Mouse (Mus musculus) midbrain, embryonic 15.5 days (tissue): ENCODE measurements around the gene Srarp. TPM values are rescaled to one million over a fixed set of nuclear protein-coding genes. Genes with fewer than 3 reads are reported as not detected.

Experiments
- ATAC-seq: fragments of 200-750 bp; cut with Nextera tagmentation; replicated peaks from 2 replicates; pipeline ENCODE4 v1.8.0; 2017; ENCODE audit warnings: moderate TSS enrichment
- H3K27ac ChIP-seq: fragments of 300-500 bp; sonication (generic); 2 replicates; pipeline ENCODE4 v1.5.1; 2015; ENCODE audit warnings: mild to moderate bottlenecking, inconsistent platforms
- H3K27me3 ChIP-seq: fragments of 300-500 bp; sonication (generic); replicated peaks from 2 replicates; pipeline ENCODE4 v1.6.1; 2015; ENCODE audit warnings: inconsistent platforms
- H3K36me3 ChIP-seq: fragments of 300-500 bp; sonication (generic); replicated peaks from 2 replicates; pipeline ENCODE4 v1.6.1; 2015; ENCODE audit warnings: inconsistent platforms
- H3K4me1 ChIP-seq: fragments of 300-500 bp; sonication (generic); 2 replicates; pipeline ENCODE4 v1.6.1; 2015; ENCODE audit warnings: inconsistent platforms
- H3K4me2 ChIP-seq: fragments of 300-500 bp; sonication (generic); 2 replicates; pipeline ENCODE4 v1.6.1; 2015; ENCODE audit warnings: inconsistent platforms, mild to moderate bottlenecking, moderate library complexity
- H3K4me3 ChIP-seq: fragments of 300-500 bp; sonication (generic); 2 replicates; pipeline ENCODE4 v1.5.1; 2015; ENCODE audit warnings: mild to moderate bottlenecking, inconsistent platforms
- H3K9ac ChIP-seq: fragments of 300-500 bp; sonication (generic); 2 replicates; pipeline ENCODE4 v1.6.1; 2015; ENCODE audit warnings: mild to moderate bottlenecking, inconsistent platforms
- H3K9me3 ChIP-seq: fragments of 300-500 bp; sonication (generic); 2 replicates; pipeline ENCODE4 v1.6.1; 2016; ENCODE audit warnings: inconsistent platforms
- WGBS: fragments of 180-500 bp; shearing (Covaris S2); methylation state at CpG from one replicate; pipeline ENCODE4 v1.1.7; 2015; ENCODE audit warnings: mixed read lengths; 5-methylcytosine and 5-hydroxymethylcytosine counted together
- polyA plus RNA-seq: library from polyadenylated mRNA; unstranded; fragments of >200 nt; fragmentation: Nextera tagmentation; extraction: Ambion mirVana; gene quantifications from 2 replicates; pipeline ENCODE4 v1.2.1, GENCODE M21; 2015

Srarp gene
- polyA plus RNA-seq, 1 experiment from 2014 or later = 0.50 TPM

- H3K27ac ChIP-seq = no peak within 1 kb of the TSS
- WGBS = 70% methylated on average over 9 of the region's 9 CpGs
- ATAC-seq = no peak
- H3K36me3 ChIP-seq = no peaks in the 10 kb centered on the region
- no peak within 1 kb of the TSS for H3K4me3 ChIP-seq
- H3K27me3 ChIP-seq = no peaks in the 10 kb centered on the region
- H3K4me2 ChIP-seq = no peak within 1 kb of the TSS
- no peak within 1 kb of the TSS for H3K9ac ChIP-seq
- H3K9me3 ChIP-seq = no peaks in the 10 kb centered on the region
- peaks cover 5% of the 10 kb centered on the region; the same call in 1 of the 2 replicates for H3K4me1 ChIP-seq
These were observed 15.6 kb downstream of the Srarp start, which contains the start of gene Hspb7 for GRCm38 (mm10) chr4:141420192-141420829. TSS of gene Hspb7 (plus strand) at chr4:141420779.

- ATAC-seq = no peak
- H3K27ac ChIP-seq = no peak overlapping the region
- H3K27me3 ChIP-seq = no peaks in the 10 kb centered on the region
- H3K36me3 ChIP-seq = no peaks in the 10 kb centered on the region
- H3K4me1 ChIP-seq = no peaks in the 10 kb centered on the region
- H3K4me3 ChIP-seq = no peak overlapping the region
- 68% methylated on average over 27 of the region's 27 CpGs for WGBS
- no peak overlapping the region for H3K4me2 ChIP-seq
- no peak overlapping the region for H3K9ac ChIP-seq
- H3K9me3 ChIP-seq = no peaks in the 10 kb centered on the region
These were observed 16.3 kb downstream of the Srarp start for GRCm38 (mm10) chr4:141419398-141420191.

GRCm38 (mm10) chr4:141415924-141416323, 20.0 kb downstream of the Srarp start, which contains the start of gene Clcnkb:
TSS of gene Clcnkb (minus strand) at chr4:141416014.
- Histone ChIP-seq H3K9ac (no peak within 1 kb of the TSS), H3K27me3 (no peaks in the 10 kb centered on the region), H3K4me1 (no peaks in the 10 kb centered on the region), H3K27ac (no peak within 1 kb of the TSS), H3K4me3 (no peak within 1 kb of the TSS), H3K9me3 (no peaks in the 10 kb centered on the region), H3K36me3 (no peaks in the 10 kb centered on the region), H3K4me2 (no peak within 1 kb of the TSS)
- WGBS = 76% methylated on average over 7 of the region's 7 CpGs
- ATAC-seq = no peak

- Histone ChIP-seq H3K27me3 (no peaks in the 10 kb centered on the region), H3K9me3 (no peaks in the 10 kb centered on the region), H3K27ac (no peak overlapping the region), H3K9ac (no peak overlapping the region), H3K4me2 (no peak overlapping the region), H3K4me1 (no peaks in the 10 kb centered on the region), H3K4me3 (no peak overlapping the region), H3K36me3 (no peaks in the 10 kb centered on the region)
- 19% methylated on average over 22 of the region's 22 CpGs for WGBS
- no peak for ATAC-seq
These were observed 24.4 kb downstream of the Srarp start for GRCm38 (mm10) chr4:141411430-141411992.

GRCm38 (mm10) chr4:141408577-141408976, 27.3 kb downstream of the Srarp start:
- Histone ChIP-seq H3K9ac (no peak overlapping the region), H3K4me2 (no peak overlapping the region), H3K27ac (no peak overlapping the region), H3K36me3 (no peaks in the 10 kb centered on the region), H3K4me1 (0 out of 2 replicates have a peak, but pooled peaks cover 2% of the 10 kb centered on the region), H3K4me3 (no peak overlapping the region), H3K9me3 (no peaks in the 10 kb centered on the region), H3K27me3 (no peaks in the 10 kb centered on the region)
- 90% methylated on average over 3 of the region's 3 CpGs for WGBS
- no peak for ATAC-seq

GRCm38 (mm10) chr4:141406516-141407299, 29.2 kb downstream of the Srarp start:
- 0 out of 2 replicates have a peak, but pooled peaks cover 2% of the 10 kb centered on the region for H3K4me1 ChIP-seq
- H3K9ac ChIP-seq = no peak overlapping the region
- no peak overlapping the region for H3K4me2 ChIP-seq
- no peaks in the 10 kb centered on the region for H3K27me3 ChIP-seq
- ATAC-seq = no peak
- no peak overlapping the region for H3K4me3 ChIP-seq
- WGBS = 44% methylated on average over 14 of the region's 14 CpGs
- no peak overlapping the region for H3K27ac ChIP-seq
- H3K36me3 ChIP-seq = no peaks in the 10 kb centered on the region
- no peaks in the 10 kb centered on the region for H3K9me3 ChIP-seq

- ATAC-seq = peak; percentile 10; the same call in 1 of the 2 replicates
- Histone ChIP-seq H3K4me2 (no peak overlapping the region), H3K9ac (no peak overlapping the region), H3K27ac (no peak overlapping the region), H3K36me3 (no peaks in the 10 kb centered on the region), H3K9me3 (no peaks in the 10 kb centered on the region), H3K4me1 (0 out of 2 replicates have a peak, but pooled peaks cover 2% of the 10 kb centered on the region), H3K27me3 (no peaks in the 10 kb centered on the region), H3K4me3 (no peak overlapping the region)
- 79% methylated on average over 3 of the region's 3 CpGs for WGBS
These were observed 30.6 kb downstream of the Srarp start for GRCm38 (mm10) chr4:141405314-141405622.

GRCm38 (mm10) chr4:141404518-141405313, 31.2 kb downstream of the Srarp start:
- H3K4me1 ChIP-seq = 0 out of 2 replicates have a peak, but pooled peaks cover 2% of the 10 kb centered on the region
- H3K4me3 ChIP-seq = no peak overlapping the region
- H3K9me3 ChIP-seq = no peaks in the 10 kb centered on the region
- H3K4me2 ChIP-seq = peak overlapping the region; percentile 37
- 14% methylated on average over 15 of the region's 15 CpGs for WGBS
- ATAC-seq = peak; percentile 87
- H3K27ac ChIP-seq = no peak overlapping the region
- peak overlapping the region; percentile 21; the same call in 1 of the 2 replicates for H3K9ac ChIP-seq
- H3K36me3 ChIP-seq = no peaks in the 10 kb centered on the region
- no peaks in the 10 kb centered on the region for H3K27me3 ChIP-seq

- H3K4me2 ChIP-seq = no peak overlapping the region
- no peaks in the 10 kb centered on the region for H3K9me3 ChIP-seq
- 0 out of 2 replicates have a peak, but pooled peaks cover 2% of the 10 kb centered on the region for H3K4me1 ChIP-seq
- 85% methylated on average over 15 of the region's 15 CpGs for WGBS
- H3K27ac ChIP-seq = no peak overlapping the region
- no peak for ATAC-seq
- H3K4me3 ChIP-seq = no peak overlapping the region
- no peaks in the 10 kb centered on the region for H3K27me3 ChIP-seq
- H3K36me3 ChIP-seq = no peaks in the 10 kb centered on the region
- no peak overlapping the region for H3K9ac ChIP-seq
These were observed 35.7 kb downstream of the Srarp start for GRCm38 (mm10) chr4:141400171-141400570.

GRCm38 (mm10) chr4:141398545-141398944, 37.4 kb downstream of the Srarp start, which contains the start of gene Clcnka:
TSS of gene Clcnka (minus strand) at chr4:141398724.
- no peak within 1 kb of the TSS for H3K4me3 ChIP-seq
- 68% methylated on average over 12 of the region's 12 CpGs for WGBS
- no peak within 1 kb of the TSS for H3K9ac ChIP-seq
- no peak within 1 kb of the TSS for H3K27ac ChIP-seq
- no peaks in the 10 kb centered on the region for H3K9me3 ChIP-seq
- ATAC-seq = no peak
- no peak within 1 kb of the TSS for H3K4me2 ChIP-seq
- H3K36me3 ChIP-seq = no peaks in the 10 kb centered on the region
- no peaks in the 10 kb centered on the region for H3K4me1 ChIP-seq
- no peaks in the 10 kb centered on the region for H3K27me3 ChIP-seq

GRCm38 (mm10) chr4:141397861-141398260, 38.0 kb downstream of the Srarp start:
- WGBS = 75% methylated on average over 12 of the region's 12 CpGs
- no peaks in the 10 kb centered on the region for H3K9me3 ChIP-seq
- H3K4me1 ChIP-seq = no peaks in the 10 kb centered on the region
- H3K9ac ChIP-seq = no peak overlapping the region
- ATAC-seq = no peak
- no peak overlapping the region for H3K4me2 ChIP-seq
- H3K27ac ChIP-seq = no peak overlapping the region
- H3K36me3 ChIP-seq = no peaks in the 10 kb centered on the region
- H3K27me3 ChIP-seq = no peaks in the 10 kb centered on the region
- H3K4me3 ChIP-seq = no peak overlapping the region
